ENCODE assay signal across 15 mouse cellular contexts in the genomic region with DNA sequence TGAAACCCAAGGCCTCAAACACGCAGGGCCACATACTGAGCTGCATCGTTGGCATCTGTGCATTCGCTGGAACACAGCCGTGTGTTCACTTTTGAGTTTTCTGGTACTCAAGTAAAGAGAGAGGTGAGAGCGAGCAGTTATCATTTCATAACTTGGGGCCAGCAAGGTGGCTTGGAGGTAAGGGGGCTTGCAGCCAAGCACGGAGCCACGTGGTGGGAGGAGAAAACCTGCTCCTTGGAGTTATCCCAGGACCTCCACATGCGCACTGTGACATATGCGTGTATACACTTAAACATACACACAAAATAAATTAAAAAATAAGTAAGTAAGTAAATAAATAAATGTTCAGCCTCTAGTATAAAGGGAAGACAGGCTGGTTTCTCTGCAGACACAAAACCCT. TPM values are rescaled to one million over a fixed set of nuclear protein-coding genes. Genes with fewer than 3 reads are reported as not detected.
"Had no signal": no experiment of that assay in that cellular context is flagged by ENCODE, and none has a peak within 500 bp of the region (broad histone marks: within the 10 kb centered on the region; RNA-seq: fewer than 3 reads in every experiment).

No protein-coding gene starts in this region.

- H3K36me3 ChIP-seq: limb, embryonic 10.5 days; midbrain, embryonic 15.5 days; neural tube, embryonic 12.5 days had no signal

- H3K4me2 ChIP-seq: lung, embryonic 14.5 days; midbrain, embryonic 11.5 days; midbrain, embryonic 15.5 days; neural tube, embryonic 12.5 days had no signal

- ATAC-seq: hindbrain, embryonic 16.5 days; inflammation-experienced regulatory T-cells, adult 6 months; midbrain, embryonic 15.5 days had no signal

- H3K9me3 ChIP-seq: limb, embryonic 10.5 days; megakaryocyte, embryonic 14.5 days; midbrain, embryonic 15.5 days; neural tube, embryonic 12.5 days had no signal

- H3K9ac ChIP-seq: liver, embryonic 14.5 days; lung, embryonic 14.5 days; midbrain, embryonic 15.5 days; neural tube, embryonic 12.5 days had no signal

- H3K27ac ChIP-seq: left cerebral cortex, adult 2 months; limb, embryonic 10.5 days; liver, embryonic 14.5 days; macrophage; midbrain, embryonic 15.5 days; neural tube, embryonic 12.5 days had no signal

- H3K4me3 ChIP-seq: left cerebral cortex, adult 2 months; limb, embryonic 10.5 days; megakaryocyte, embryonic 14.5 days; midbrain, embryonic 15.5 days; neural tube, embryonic 12.5 days had no signal

- H3K27me3 ChIP-seq: midbrain, embryonic 15.5 days; neural tube, embryonic 12.5 days had no signal

- DNase-seq: lung, embryonic 14.5 days; spleen, adult 18-20 months; thymus, adult 18-20 months; thymus, postnatal 25 days had no signal

- H3K4me1 ChIP-seq: midbrain, embryonic 15.5 days; neural tube, embryonic 12.5 days had no signal

RNA-seq across cellular contexts. Expression of a gene that starts 4.7 kb away (rescaled TPM):
- polyA plus RNA-seq: hindbrain, embryonic 16.5 days; inflammation-experienced regulatory T-cells, adult 6 months; limb, embryonic 10.5 days; liver, embryonic 14.5 days; lung, embryonic 14.5 days; macrophage; midbrain, embryonic 11.5 days; midbrain, embryonic 15.5 days; neural tube, embryonic 12.5 days; stomach, embryonic 14.5 days had no signal
